Mouse (Mus musculus): ENCODE data around the gene Cnot10. TPM values are rescaled to one million over a fixed set of nuclear protein-coding genes. Genes with fewer than 3 reads are reported as not detected.

The Cnot10 gene
- polyA plus RNA-seq, 1 experiment = 9.6 TPM

GRCm38 (mm10) chr9:114636150-114636549 lies 3.8 kb downstream of the Cnot10 start:
- Histone ChIP-seq H3K27me3 (replicated peaks) (no peaks in the 10 kb centered on the region), H3K36me3 (replicated peaks; ENCODE audit: low read length) (peaks cover 37% of the 10 kb centered on the region), H3K9me3 (no peaks in the 10 kb centered on the region), H3K4me3 (replicated peaks) (no peak overlapping the region), H3K4me1 (peaks cover 63% of the 10 kb centered on the region)
- TF ChIP-seq FLI1 (IDR thresholded peaks at IDR 0.05; ENCODE audit: low read length) = no peak
- TF ChIP-seq GATA1 (IDR thresholded peaks at IDR 0.05; ENCODE audit: borderline replicate concordance, low read length) = no peak

- Histone ChIP-seq H3K36me3 (replicated peaks; ENCODE audit: low read length) (peaks cover 63% of the 10 kb centered on the region), H3K4me3 (replicated peaks) (no peak overlapping the region), H3K27me3 (replicated peaks) (no peaks in the 10 kb centered on the region), H3K4me1 (peaks cover 47% of the 10 kb centered on the region), H3K9me3 (no peaks in the 10 kb centered on the region)
- TF ChIP-seq FLI1 (IDR thresholded peaks at IDR 0.05; ENCODE audit: low read length) = no peak
- TF ChIP-seq GATA1 (IDR thresholded peaks at IDR 0.05; ENCODE audit: borderline replicate concordance, low read length) = no peak
These were observed 7.7 kb downstream of the Cnot10 start for GRCm38 (mm10) chr9:114632331-114632730.

- Histone ChIP-seq H3K27me3 (replicated peaks) (no peaks in the 10 kb centered on the region), H3K4me3 (replicated peaks) (no peak overlapping the region), H3K36me3 (replicated peaks; ENCODE audit: low read length) (peaks cover 97% of the 10 kb centered on the region), H3K9me3 (no peaks in the 10 kb centered on the region), H3K4me1 (peaks cover 13% of the 10 kb centered on the region; the same call in 1 of the 2 replicates)
- no peak for TF ChIP-seq FLI1 (IDR thresholded peaks at IDR 0.05; ENCODE audit: low read length)
- TF ChIP-seq GATA1 (IDR thresholded peaks at IDR 0.05; ENCODE audit: borderline replicate concordance, low read length) = no peak
These were observed 13.3 kb downstream of the Cnot10 start for GRCm38 (mm10) chr9:114626726-114627125.

GRCm38 (mm10) chr9:114624178-114624577 lies 15.8 kb downstream of the Cnot10 start:
- peaks cover 98% of the 10 kb centered on the region for H3K36me3 ChIP-seq (replicated peaks; ENCODE audit: low read length)
- H3K27me3 ChIP-seq (replicated peaks) = no peaks in the 10 kb centered on the region
- H3K4me3 ChIP-seq (replicated peaks) = no peak overlapping the region
- no peaks in the 10 kb centered on the region for H3K9me3 ChIP-seq
- TF ChIP-seq GATA1 (IDR thresholded peaks at IDR 0.05; ENCODE audit: borderline replicate concordance, low read length) (no peak), FLI1 (IDR thresholded peaks at IDR 0.05; ENCODE audit: low read length) (no peak)
- peaks cover 16% of the 10 kb centered on the region; the same call in 1 of the 2 replicates for H3K4me1 ChIP-seq

- Histone ChIP-seq H3K4me3 (replicated peaks) (no peak overlapping the region), H3K9me3 (no peaks in the 10 kb centered on the region), H3K36me3 (replicated peaks; ENCODE audit: low read length) (peaks cover 89% of the 10 kb centered on the region), H3K4me1 (0 out of 2 replicates have a peak, but pooled peaks cover 3% of the 10 kb centered on the region), H3K27me3 (replicated peaks) (no peaks in the 10 kb centered on the region)
- TF ChIP-seq GATA1 (IDR thresholded peaks at IDR 0.05; ENCODE audit: borderline replicate concordance, low read length) (no peak), FLI1 (IDR thresholded peaks at IDR 0.05; ENCODE audit: low read length) (no peak)
These were observed 18.8 kb downstream of the Cnot10 start for GRCm38 (mm10) chr9:114621149-114621548.

- no peaks in the 10 kb centered on the region for H3K27me3 ChIP-seq (replicated peaks)
- no peaks in the 10 kb centered on the region for H3K9me3 ChIP-seq
- TF ChIP-seq GATA1 (IDR thresholded peaks at IDR 0.05; ENCODE audit: borderline replicate concordance, low read length) = no peak
- TF ChIP-seq FLI1 (IDR thresholded peaks at IDR 0.05; ENCODE audit: low read length) = no peak
- H3K36me3 ChIP-seq (replicated peaks; ENCODE audit: low read length) = peaks cover 80% of the 10 kb centered on the region
- no peak overlapping the region for H3K4me3 ChIP-seq (replicated peaks)
- H3K4me1 ChIP-seq = peaks cover 11% of the 10 kb centered on the region
These were observed 25.6 kb downstream of the Cnot10 start for GRCm38 (mm10) chr9:114614176-114614953.

- TF ChIP-seq GATA1 (IDR thresholded peaks at IDR 0.05; ENCODE audit: borderline replicate concordance, low read length) (no peak), FLI1 (IDR thresholded peaks at IDR 0.05; ENCODE audit: low read length) (no peak)
- Histone ChIP-seq H3K4me3 (replicated peaks) (no peak overlapping the region), H3K4me1 (peaks cover 11% of the 10 kb centered on the region), H3K36me3 (replicated peaks; ENCODE audit: low read length) (peaks cover 81% of the 10 kb centered on the region), H3K9me3 (no peaks in the 10 kb centered on the region), H3K27me3 (replicated peaks) (no peaks in the 10 kb centered on the region)
These were observed 27.0 kb downstream of the Cnot10 start for GRCm38 (mm10) chr9:114613026-114613425.

- TF ChIP-seq FLI1 (IDR thresholded peaks at IDR 0.05; ENCODE audit: low read length) (no peak), GATA1 (IDR thresholded peaks at IDR 0.05; ENCODE audit: borderline replicate concordance, low read length) (no peak)
- Histone ChIP-seq H3K27me3 (replicated peaks) (no peaks in the 10 kb centered on the region), H3K4me1 (peaks cover 11% of the 10 kb centered on the region), H3K36me3 (replicated peaks; ENCODE audit: low read length) (peaks cover 81% of the 10 kb centered on the region), H3K4me3 (replicated peaks) (no peak overlapping the region), H3K9me3 (no peaks in the 10 kb centered on the region)
These were observed 27.4 kb downstream of the Cnot10 start for GRCm38 (mm10) chr9:114612566-114612965.

GRCm38 (mm10) chr9:114610266-114610665 lies 29.7 kb downstream of the Cnot10 start:
- H3K4me3 ChIP-seq (replicated peaks) = no peak overlapping the region
- peaks cover 87% of the 10 kb centered on the region for H3K36me3 ChIP-seq (replicated peaks; ENCODE audit: low read length)
- peaks cover 11% of the 10 kb centered on the region for H3K4me1 ChIP-seq
- no peak for TF ChIP-seq FLI1 (IDR thresholded peaks at IDR 0.05; ENCODE audit: low read length)
- no peak for TF ChIP-seq GATA1 (IDR thresholded peaks at IDR 0.05; ENCODE audit: borderline replicate concordance, low read length)
- no peaks in the 10 kb centered on the region for H3K27me3 ChIP-seq (replicated peaks)
- H3K9me3 ChIP-seq = no peaks in the 10 kb centered on the region

GRCm38 (mm10) chr9:114603876-114604540 lies 36.0 kb downstream of the Cnot10 start:
- H3K36me3 ChIP-seq (replicated peaks; ENCODE audit: low read length) = peaks cover 73% of the 10 kb centered on the region

More at GRCm38 (mm10) chr9:114603876-114604540, 36.0 kb downstream of the Cnot10 start:
- TF ChIP-seq GATA1 (IDR thresholded peaks at IDR 0.05; ENCODE audit: borderline replicate concordance, low read length) (no peak), FLI1 (IDR thresholded peaks at IDR 0.05; ENCODE audit: low read length) (no peak)
- peaks cover 8% of the 10 kb centered on the region for H3K4me1 ChIP-seq
- no peaks in the 10 kb centered on the region for H3K9me3 ChIP-seq
- no peaks in the 10 kb centered on the region for H3K27me3 ChIP-seq (replicated peaks)
- H3K4me3 ChIP-seq (replicated peaks) = peak overlapping the region; percentile 40

Data from megakaryocyte, embryonic 14.5 days (primary cell).